Comparison of ENCODE assay signal across 22 mouse cellular contexts in the genomic region with DNA sequence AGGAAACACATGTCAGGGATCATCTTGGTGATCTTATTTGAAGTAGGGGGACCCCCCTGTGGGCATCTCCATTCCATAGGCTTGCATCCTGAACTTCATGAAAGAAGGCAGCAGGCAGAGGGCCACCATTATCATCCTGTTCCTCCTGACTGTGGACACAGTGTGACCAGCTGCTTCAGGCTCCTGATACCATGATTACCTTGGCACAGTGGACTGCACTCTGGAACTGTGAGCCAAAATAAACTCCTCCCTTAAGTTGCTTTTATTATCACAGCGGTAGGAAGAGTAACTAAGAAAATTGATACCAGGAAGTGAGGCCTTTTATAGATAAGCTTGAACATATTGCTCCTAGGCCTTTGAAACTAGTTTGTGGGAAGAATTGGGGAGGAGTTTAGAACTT. TPM values are rescaled to one million over a fixed set of nuclear protein-coding genes. Genes with fewer than 3 reads are reported as not detected.
DNase-seq lines count a peak whose midpoint lies in the region; ATAC-seq and TF ChIP-seq lines count a peak whose summit lies in the region.
"Had no signal": no experiment of that assay in that cellular context is flagged by ENCODE, and none has a peak within 500 bp of the region (broad histone marks: within the 10 kb centered on the region; RNA-seq: fewer than 3 reads in every experiment).

No protein-coding gene starts in this region.

- H3K27ac ChIP-seq in liver, adult 2 months (replicated peaks; ENCODE audit: insufficient read depth, low read depth, low read length): no peak overlapping the region
- H3K27ac ChIP-seq in thymus, adult 2 months (ENCODE audit: control insufficient read depth, insufficient read depth, low read length): peak overlapping the region; percentile 92; the same call in 1 of the 2 replicates
- H3K27ac ChIP-seq in MEL (ENCODE audit: control insufficient read depth, low read depth, low read length): no peak overlapping the region
- H3K27ac ChIP-seq in forebrain, embryonic 14.5 days (ENCODE audit: low read depth, low read length): no peak overlapping the region
- H3K27ac ChIP-seq: embryonic facial prominence, embryonic 13.5 days; embryonic facial prominence, embryonic 15.5 days; forebrain, embryonic 13.5 days had no signal

- TF ChIP-seq POLR2A in liver, adult 2 months (IDR thresholded peaks at IDR 0.05; ENCODE audit: extremely low read depth, insufficient read depth, low read length): no peak
- TF ChIP-seq POLR2A in thymus, adult 2 months (IDR thresholded peaks at IDR 0.05; ENCODE audit: control insufficient read depth, extremely low read depth, insufficient read depth, low read length, poor library complexity): no peak
- TF ChIP-seq POLR2A in MEL (IDR thresholded peaks at IDR 0.05; ENCODE audit: control insufficient read depth in 1 of 2, insufficient read depth in 1 of 2, low read depth in 1 of 2, low read length in 2 of 2, poor library complexity in 1 of 2): no peak

- TF ChIP-seq EP300 in MEL (IDR thresholded peaks at IDR 0.05; ENCODE audit: low read depth in 1 of 2, low read length in 2 of 2): no peak

- WGBS in liver, adult 2 months: 13% methylated on average over 1 of the region's 1 CpGs
- WGBS in thymus, adult 2 months: 93% methylated on average over 1 of the region's 1 CpGs
- 96% methylated on average over 1 of the region's 1 CpGs for WGBS in forebrain, embryonic 14.5 days

- peaks cover 9% of the 10 kb centered on the region for H3K36me3 ChIP-seq in liver, adult 2 months (ENCODE audit: control insufficient read depth, insufficient read depth, low read length)
- H3K36me3 ChIP-seq in thymus, adult 2 months (ENCODE audit: control insufficient read depth, insufficient read depth, low read length): peaks cover 33% of the 10 kb centered on the region
- H3K36me3 ChIP-seq in MEL (ENCODE audit: control insufficient read depth in 1 of 2, insufficient read depth in 2 of 2, low read length in 2 of 2): peaks cover 0 to 5% of the 10 kb centered on the region in 2 experiments; a peak in 2 of 4 replicates
- peaks cover 30% of the 10 kb centered on the region for H3K36me3 ChIP-seq in forebrain, embryonic 14.5 days (ENCODE audit: control insufficient read depth, insufficient read depth, low read length)

- peak; percentile 78 for DNase-seq in liver, adult 2 months (ENCODE audit: extremely low read depth, low read depth, low spot score)
- DNase-seq in liver: no peak
- DNase-seq in thymus, adult 2 months: no peak
- DNase-seq in thymus, postnatal 25 days: no peak
- DNase-seq in MEL (ENCODE audit: low read depth, low spot score): peak; percentile 26
- DNase-seq in testis, postnatal 14 days (ENCODE audit: low spot score): no peak
- DNase-seq in forebrain, embryonic 14.5 days (ENCODE audit: low spot score): no peak
- DNase-seq: adrenal gland, adult 2 months; adrenal gland, postnatal 10 days; adrenal gland, postnatal 25 days; cerebellum, adult 11 months; cerebellum, adult 18-20 months; cerebellum, adult 8-10 months; cerebellum, adult 9-11 months; cerebellum, postnatal 14 days; cerebellum, postnatal 36 days; embryo, embryonic 11 days had no signal

- H3K4me2 ChIP-seq in forebrain, embryonic 14.5 days (ENCODE audit: low read length): no peak overlapping the region
- H3K4me2 ChIP-seq: embryonic facial prominence, embryonic 13.5 days; embryonic facial prominence, embryonic 15.5 days; forebrain, embryonic 13.5 days had no signal

- ATAC-seq in forebrain, embryonic 14.5 days: no peak
- ATAC-seq: forebrain, embryonic 13.5 days; forebrain, embryonic 16.5 days had no signal

- H3K4me1 ChIP-seq in liver, adult 2 months (ENCODE audit: control insufficient read depth, insufficient read depth, low read length): no peaks in the 10 kb centered on the region
- H3K4me1 ChIP-seq in thymus, adult 2 months (replicated peaks; ENCODE audit: control insufficient read depth, insufficient read depth, low read length): peaks cover 10% of the 10 kb centered on the region
- no peaks in the 10 kb centered on the region for H3K4me1 ChIP-seq in MEL (ENCODE audit: control insufficient read depth in 1 of 2, insufficient read depth in 2 of 2, low read length in 2 of 2)
- no peaks in the 10 kb centered on the region for H3K4me1 ChIP-seq in forebrain, embryonic 14.5 days (ENCODE audit: control insufficient read depth, insufficient read depth, low read length)
- H3K4me1 ChIP-seq: embryonic facial prominence, embryonic 13.5 days; embryonic facial prominence, embryonic 15.5 days; forebrain, embryonic 13.5 days had no signal

- TF ChIP-seq RAD21 in MEL (IDR thresholded peaks at IDR 0.05; ENCODE audit: low read depth, low read length): no peak

- H3K79me2 ChIP-seq in liver, adult 2 months (ENCODE audit: control insufficient read depth, insufficient read depth, low read length): no peaks in the 10 kb centered on the region
- H3K79me2 ChIP-seq in MEL (ENCODE audit: control insufficient read depth, insufficient read depth, low read length, poor library complexity): no peaks in the 10 kb centered on the region

- H3K9ac ChIP-seq in liver, adult 2 months (ENCODE audit: low read depth, low read length): no peak overlapping the region
- H3K9ac ChIP-seq in MEL (ENCODE audit: control insufficient read depth, low read depth, low read length, poor library complexity, severe bottlenecking): no peak overlapping the region
- H3K9ac ChIP-seq in forebrain, embryonic 14.5 days (ENCODE audit: low read length): no peak overlapping the region
- H3K9ac ChIP-seq: embryonic facial prominence, embryonic 13.5 days; embryonic facial prominence, embryonic 15.5 days; forebrain, embryonic 13.5 days had no signal

- no peak for TF ChIP-seq CTCF in liver, adult 2 months (IDR thresholded peaks at IDR 0.05; ENCODE audit: low read depth, low read length)
- no peak for TF ChIP-seq CTCF in thymus, adult 2 months (IDR thresholded peaks at IDR 0.05; ENCODE audit: borderline replicate concordance, control insufficient read depth, extremely low read depth, insufficient read depth, low read length, poor library complexity)
- no peak for TF ChIP-seq CTCF in MEL (IDR thresholded peaks at IDR 0.05 in 2 of 3, conservative IDR thresholded peaks at IDR 0.05 in 1 of 3; ENCODE audit: control insufficient read depth in 1 of 3, insufficient read depth in 1 of 3, low read depth in 2 of 3, low read length in 3 of 3, poor library complexity in 1 of 3, severe bottlenecking in 1 of 3)

- no peak overlapping the region for H3K4me3 ChIP-seq in liver, adult 2 months (ENCODE audit: insufficient read depth, low read depth, low read length)
- H3K4me3 ChIP-seq in thymus, adult 2 months (ENCODE audit: control insufficient read depth, insufficient read depth, low read length): no peak overlapping the region
- no peak overlapping the region for H3K4me3 ChIP-seq in MEL (ENCODE audit: control insufficient read depth in 1 of 2, insufficient read depth in 1 of 2, low read depth in 2 of 2, low read length in 2 of 2)
- no peak overlapping the region for H3K4me3 ChIP-seq in forebrain, embryonic 14.5 days (ENCODE audit: low read depth, low read length)
- H3K4me3 ChIP-seq: embryonic facial prominence, embryonic 13.5 days; embryonic facial prominence, embryonic 15.5 days; erythroblast, embryonic 14.5 days; forebrain, embryonic 13.5 days had no signal

- H3K27me3 ChIP-seq in liver, adult 2 months (ENCODE audit: control insufficient read depth, insufficient read depth, low read length): no peaks in the 10 kb centered on the region
- no peaks in the 10 kb centered on the region for H3K27me3 ChIP-seq in thymus, adult 2 months (ENCODE audit: control insufficient read depth, insufficient read depth, low read length)
- H3K27me3 ChIP-seq in MEL (ENCODE audit: control insufficient read depth in 1 of 2, insufficient read depth in 2 of 2, low read length in 2 of 2): no peaks in the 10 kb centered on the region
- no peaks in the 10 kb centered on the region for H3K27me3 ChIP-seq in forebrain, embryonic 14.5 days (replicated peaks; ENCODE audit: control insufficient read depth, insufficient read depth, low read length)
- H3K27me3 ChIP-seq: embryonic facial prominence, embryonic 13.5 days; embryonic facial prominence, embryonic 15.5 days; forebrain, embryonic 13.5 days had no signal

- no peaks in the 10 kb centered on the region for H3K9me3 ChIP-seq in MEL (replicated peaks; ENCODE audit: insufficient read depth, low read length)
- no peaks in the 10 kb centered on the region for H3K9me3 ChIP-seq in forebrain, embryonic 14.5 days (replicated peaks; ENCODE audit: control insufficient read depth, low read length)
- H3K9me3 ChIP-seq: embryonic facial prominence, embryonic 13.5 days; embryonic facial prominence, embryonic 15.5 days; forebrain, embryonic 13.5 days had no signal

TF ChIP-seq in MEL, 35 proteins besides CTCF, POLR2A, EP300 and RAD21:
- TF ChIP-seq MAFK (IDR thresholded peaks at IDR 0.05; ENCODE audit: borderline replicate concordance, low read depth, low read length) (no peak), CHD1 (IDR thresholded peaks at IDR 0.05; ENCODE audit: low read depth, low read length) (no peak), GATA1 (IDR thresholded peaks at IDR 0.05; ENCODE audit: low read depth, low read length) (peak; percentile 43; the same call in 1 of the 2 replicates)
TF ChIP-seq in MEL: peak in this region for 1.

RNA-seq across cellular contexts. Expression of a gene that starts 12.7 kb away (rescaled TPM):
- 7.0 and 8.8 TPM in 2 replicates for total RNA-seq in liver, adult 2 months (2014; rRNA removed)
- polyA plus RNA-seq in liver, adult 2 months (2012; rRNA removed): 3.8 and 5.3 TPM in 2 replicates
- 2.0 and 2.3 TPM in 2 replicates for polyA plus RNA-seq in thymus, adult 2 months (2012; rRNA removed)
- total RNA-seq in MEL (2012; rRNA removed): 0.20 and 0.23 TPM in 2 replicates
- under 1 TPM in 1 of 2 experiments, not detected in 1; 0.82 TPM for polyA plus RNA-seq in MEL (2012; ENCODE audit: insufficient read depth in 1 of 2, insufficient read length in 2 of 2, low read depth in 1 of 2, low replicate concordance in 2 of 2, missing spikeins in 1 of 2)
- polyA plus RNA-seq in forebrain, embryonic 14.5 days (2014; fragmentation: Nextera tagmentation; extraction: Ambion mirVana): 4.2 and 6.2 TPM in 2 replicates

RNA-seq across cellular contexts. Expression of a gene that starts 19.3 kb away (rescaled TPM):
- total RNA-seq in liver, adult 2 months (2014; rRNA removed): 263 and 266 TPM in 2 replicates
- polyA plus RNA-seq in liver, adult 2 months (2012; rRNA removed): 168 and 174 TPM in 2 replicates
- 8.0 and 9.6 TPM in 2 replicates for polyA plus RNA-seq in thymus, adult 2 months (2012; rRNA removed)
- total RNA-seq in MEL (2012; rRNA removed): 4.3 and 5.3 TPM in 2 replicates
- polyA plus RNA-seq in MEL (2012; ENCODE audit: insufficient read depth in 1 of 2, insufficient read length in 2 of 2, low read depth in 1 of 2, low replicate concordance in 2 of 2, missing spikeins in 1 of 2): 1 to 10 TPM in 1 of 2 experiments, not detected in 1; 6.6 TPM
- polyA plus RNA-seq in forebrain, embryonic 14.5 days (2014; fragmentation: Nextera tagmentation; extraction: Ambion mirVana): 0.77 and 0.97 TPM in 2 replicates

Comparison
In these comparisons a context has a peak if more than half of its experiments do, and no peak if none do; other contexts are left out.
1. DNase-seq: peak in liver, adult 2 months (single experiment) and MEL (single experiment); none in liver (single experiment), thymus, adult 2 months (single experiment), thymus, postnatal 25 days (single experiment), testis, postnatal 14 days (single experiment) and forebrain, embryonic 14.5 days (single experiment).
2. RNA of a gene that starts 19.3 kb away (polyA plus RNA-seq): 168 to 174 TPM in liver, adult 2 months; 8.0 to 9.6 TPM in thymus, adult 2 months, 6.6 TPM in MEL and 0.77 to 0.97 TPM in forebrain, embryonic 14.5 days; every median in the first group is over 10 times any median in the second.